Mouse (Mus musculus) heart, adult 2 months (tissue): ENCODE measurements around the gene Tmem63a.

Source experiments
- CTCF ChIP-seq: fragments of 200-600 bp; IDR thresholded peaks from 2 replicates; pipeline ENCODE4 v1.8.1; 2022; ENCODE audit warnings: antibody characterized with exemption, mild to moderate bottlenecking, moderate library complexity
- EP300 ChIP-seq: fragments of 200-500 bp; IDR thresholded peaks from 2 replicates; pipeline ENCODE4 v1.6.1; 2011; ENCODE audit warnings: low read depth, low read length, control low read depth; ENCODE audit not compliant: insufficient read depth
- POLR2A ChIP-seq: fragments of 200-500 bp; IDR thresholded peaks from 2 replicates; pipeline ENCODE4 v1.6.1; 2011; ENCODE audit warnings: mild to moderate bottlenecking, low read depth, low read length, control low read depth; ENCODE audit not compliant: insufficient read depth

GRCm38 (mm10) chr1:180916425-180916824 is 25.7 kb upstream of the Tmem63a start:
- TF ChIP-seq POLR2A: no peak
- TF ChIP-seq CTCF: no peak
- TF ChIP-seq EP300: no peak
